ENCODE assay signal across 18 mouse cellular contexts in the genomic region with DNA sequence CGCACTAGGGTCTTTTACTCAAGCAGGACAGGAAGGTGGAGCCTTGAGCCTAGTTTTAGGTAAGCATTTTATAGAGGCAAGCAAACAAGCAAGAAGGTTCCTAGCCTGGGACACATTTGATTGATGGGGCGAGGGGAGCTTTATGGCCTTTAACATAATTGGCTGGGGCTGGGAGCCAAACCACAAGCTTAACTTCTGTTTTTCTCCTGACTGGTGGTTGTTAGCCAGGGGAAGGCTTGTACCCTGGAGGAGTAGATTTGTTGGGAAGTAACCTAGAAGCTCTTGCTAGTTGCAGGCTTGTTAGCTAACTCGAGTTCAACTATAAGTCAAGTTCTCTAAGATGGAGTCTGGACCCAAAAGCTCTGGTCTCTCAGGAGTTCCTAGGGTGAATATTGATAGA. TPM values are rescaled to one million over a fixed set of nuclear protein-coding genes. Genes with fewer than 3 reads are reported as not detected.
A peak's percentile ranks its signal among the peaks of the same experiment; 100 is the strongest.
DNase-seq lines count a peak whose midpoint lies in the region; ATAC-seq lines count a peak whose summit lies in the region.
"Had no signal": no experiment of that assay in that cellular context is flagged by ENCODE, and none has a peak within 500 bp of the region (broad histone marks: within the 10 kb centered on the region; RNA-seq: fewer than 3 reads in every experiment).

No protein-coding gene starts in this region.

- H3K4me3 ChIP-seq in embryonic facial prominence, embryonic 14.5 days (ENCODE audit: low read depth, low read length) = no peak overlapping the region
- no peak overlapping the region for H3K4me3 ChIP-seq in embryonic facial prominence, embryonic 10.5 days
- H3K4me3 ChIP-seq in neural tube, embryonic 13.5 days = no peak overlapping the region
- H3K4me3 ChIP-seq: embryonic facial prominence, embryonic 12.5 days; heart, embryonic 15.5 days; hindbrain, embryonic 15.5 days had no signal

- no peak overlapping the region for H3K27ac ChIP-seq in embryonic facial prominence, embryonic 14.5 days (replicated peaks; ENCODE audit: low read depth, low read length)
- no peak overlapping the region for H3K27ac ChIP-seq in embryonic facial prominence, embryonic 10.5 days (replicated peaks)
- no peak overlapping the region for H3K27ac ChIP-seq in neural tube, embryonic 13.5 days (replicated peaks)
- H3K27ac ChIP-seq: embryonic facial prominence, embryonic 12.5 days; heart, embryonic 15.5 days; hindbrain, embryonic 15.5 days had no signal

- H3K27me3 ChIP-seq in embryonic facial prominence, embryonic 14.5 days (replicated peaks; ENCODE audit: control insufficient read depth, insufficient read depth, low read length) = 0 out of 2 replicates have a peak, but pooled peaks cover 4% of the 10 kb centered on the region
- peaks cover 10% of the 10 kb centered on the region; the same call in 1 of the 2 replicates for H3K27me3 ChIP-seq in embryonic facial prominence, embryonic 10.5 days (replicated peaks; ENCODE audit: low read depth, poor library complexity, severe bottlenecking)
- H3K27me3 ChIP-seq in neural tube, embryonic 13.5 days = 0 out of 2 replicates have a peak, but pooled peaks cover 2% of the 10 kb centered on the region
- H3K27me3 ChIP-seq: embryonic facial prominence, embryonic 12.5 days; hindbrain, embryonic 15.5 days had no signal

- peak; percentile 62 for DNase-seq in embryonic facial prominence, embryonic 14.5 days (ENCODE audit: low spot score)
- DNase-seq in embryonic facial prominence, embryonic 10.5 days (ENCODE audit: low spot score) = no peak
- DNase-seq in neural tube, embryonic 10.5 days (ENCODE audit: extremely low spot score, low spot score) = no peak
- no peak for DNase-seq in cerebellum, adult 9-10 months
- DNase-seq in embryo, embryonic 10.5 days (ENCODE audit: low spot score) = no peak
- DNase-seq in frontal cortex, postnatal 25 days (ENCODE audit: low spot score in 2 of 2) = no peak

- H3K9ac ChIP-seq in embryonic facial prominence, embryonic 14.5 days (ENCODE audit: low read depth, low read length) = no peak overlapping the region
- H3K9ac ChIP-seq in neural tube, embryonic 13.5 days = no peak overlapping the region
- H3K9ac ChIP-seq: embryonic facial prominence, embryonic 12.5 days; heart, embryonic 15.5 days; hindbrain, embryonic 15.5 days had no signal

- WGBS in embryonic facial prominence, embryonic 14.5 days = 70% methylated on average over 3 of the region's 3 CpGs
- 84% methylated on average over 3 of the region's 3 CpGs for WGBS in embryonic facial prominence, embryonic 10.5 days
- 61% methylated on average over 3 of the region's 3 CpGs for WGBS in neural tube, embryonic 13.5 days

- H3K9me3 ChIP-seq in embryonic facial prominence, embryonic 14.5 days (ENCODE audit: control insufficient read depth, low read length) = no peaks in the 10 kb centered on the region
- no peaks in the 10 kb centered on the region for H3K9me3 ChIP-seq in embryonic facial prominence, embryonic 10.5 days
- no peaks in the 10 kb centered on the region for H3K9me3 ChIP-seq in neural tube, embryonic 13.5 days
- H3K9me3 ChIP-seq: embryonic facial prominence, embryonic 12.5 days; G1E; heart, embryonic 15.5 days; hindbrain, embryonic 15.5 days had no signal

- H3K36me3 ChIP-seq in embryonic facial prominence, embryonic 14.5 days (ENCODE audit: control insufficient read depth, insufficient read depth, low read length) = no peaks in the 10 kb centered on the region
- no peaks in the 10 kb centered on the region for H3K36me3 ChIP-seq in embryonic facial prominence, embryonic 10.5 days (replicated peaks)
- no peaks in the 10 kb centered on the region for H3K36me3 ChIP-seq in neural tube, embryonic 13.5 days
- H3K36me3 ChIP-seq: embryonic facial prominence, embryonic 12.5 days; G1E; heart, embryonic 15.5 days; hindbrain, embryonic 15.5 days had no signal

- H3K4me1 ChIP-seq in embryonic facial prominence, embryonic 14.5 days (ENCODE audit: control insufficient read depth, insufficient read depth, low read length) = no peaks in the 10 kb centered on the region
- no peaks in the 10 kb centered on the region for H3K4me1 ChIP-seq in embryonic facial prominence, embryonic 10.5 days
- no peaks in the 10 kb centered on the region for H3K4me1 ChIP-seq in neural tube, embryonic 13.5 days (replicated peaks)
- H3K4me1 ChIP-seq: embryonic facial prominence, embryonic 12.5 days; hindbrain, embryonic 15.5 days had no signal

- H3K4me2 ChIP-seq in embryonic facial prominence, embryonic 14.5 days (ENCODE audit: low read depth, low read length) = no peak overlapping the region
- H3K4me2 ChIP-seq in neural tube, embryonic 13.5 days = no peak overlapping the region
- H3K4me2 ChIP-seq: embryonic facial prominence, embryonic 12.5 days; heart, embryonic 15.5 days; hindbrain, embryonic 15.5 days; liver, embryonic 11.5 days had no signal

- ATAC-seq in embryonic facial prominence, embryonic 14.5 days (ENCODE audit: low read depth) = no peak; the same call in 1 of the 2 replicates
- 0 out of 2 replicates have a peak, but pooled peaks have one; percentile 4 for ATAC-seq in neural tube, embryonic 13.5 days (ENCODE audit: low read depth)
- peak; percentile 74 for ATAC-seq in granulocyte monocyte progenitor cell, adult 5-6 weeks (replicated peaks; ENCODE audit: poor library complexity, severe bottlenecking)

RNA-seq across cellular contexts. Expression of a gene that starts 26.0 kb away (rescaled TPM):
- polyA plus RNA-seq in embryonic facial prominence, embryonic 14.5 days (2014; fragmentation: Nextera tagmentation; extraction: Ambion mirVana) = 0.25 TPM in 1 of 2 replicates, not detected in the other
- not detected in 2 replicates for polyA plus RNA-seq in embryonic facial prominence, embryonic 10.5 days (2016; fragmentation: Nextera tagmentation; extraction: Ambion mirVana)
- 0.17 TPM in 1 of 2 replicates, not detected in the other for polyA plus RNA-seq in neural tube, embryonic 13.5 days (2015; fragmentation: Nextera tagmentation; extraction: Ambion mirVana)
- total RNA-seq in granulocyte monocyte progenitor cell, adult 5-6 weeks (2014; fragmentation: Nextera tagmentation) = not detected in 2 replicates
- total RNA-seq in granulocyte monocyte progenitor cell, adult 5-6 weeks (2017) = not detected in 2 replicates
- total RNA-seq: gastrocnemius, postnatal 14 days had no signal
- polyA plus RNA-seq: C2C12; embryonic facial prominence, embryonic 12.5 days; forebrain, embryonic 14.5 days; liver, embryonic 11.5 days; midbrain, embryonic 16.5 days had no signal

RNA-seq across cellular contexts. Expression of a gene that starts 58.1 kb away (rescaled TPM):
- not detected in 2 replicates for polyA plus RNA-seq in embryonic facial prominence, embryonic 14.5 days (2014; fragmentation: Nextera tagmentation; extraction: Ambion mirVana)
- polyA plus RNA-seq in embryonic facial prominence, embryonic 10.5 days (2016; fragmentation: Nextera tagmentation; extraction: Ambion mirVana) = not detected in 2 replicates
- not detected in 2 replicates for polyA plus RNA-seq in neural tube, embryonic 13.5 days (2015; fragmentation: Nextera tagmentation; extraction: Ambion mirVana)
- not detected in 2 replicates for total RNA-seq in granulocyte monocyte progenitor cell, adult 5-6 weeks (2014; fragmentation: Nextera tagmentation)
- total RNA-seq in granulocyte monocyte progenitor cell, adult 5-6 weeks (2017) = not detected in 2 replicates
- total RNA-seq: gastrocnemius, postnatal 14 days had no signal
- polyA plus RNA-seq: C2C12; embryonic facial prominence, embryonic 12.5 days; forebrain, embryonic 14.5 days; G1E; heart, embryonic 15.5 days; hindbrain, embryonic 15.5 days; large intestine, adult 2 months; liver, embryonic 11.5 days; midbrain, embryonic 16.5 days had no signal
